Mouse (Mus musculus): ENCODE measurements at regions not wholly inside any gene's neighbourhood (a gene's known extent, or its start where the extent isn't known, plus 50 kb on each side); places are given as distances from the start of the nearest gene placed in this dataset.

DNA sequence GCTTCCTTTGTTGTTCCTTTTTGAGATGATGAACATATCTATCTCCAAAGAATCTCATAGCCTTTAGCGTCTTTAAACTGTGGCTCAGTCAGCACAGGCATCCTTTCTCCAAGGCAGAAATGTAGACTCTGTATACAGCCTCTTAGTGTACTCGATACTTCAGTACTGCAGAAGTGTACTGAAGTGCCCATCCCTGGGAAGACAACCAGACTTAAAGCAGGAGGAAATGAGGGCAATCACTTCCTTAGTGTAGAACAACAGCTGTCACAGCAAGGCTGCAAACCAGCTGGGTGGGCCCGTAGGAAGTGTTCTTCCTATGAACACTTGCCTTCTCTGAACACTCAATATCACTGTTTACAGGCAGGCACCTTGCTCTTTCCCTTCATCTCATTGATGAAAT lies 110.5 kb upstream of the Alg10b start:
- no peak for ATAC-seq (ENCODE audit: low read depth)
- WGBS, result 48% methylated on average over 3 of the region's 3 CpGs
- Histone ChIP-seq H3K4me3 (ENCODE audit: low read length) (no peak overlapping the region), H3K9ac (ENCODE audit: low read length) (no peak overlapping the region), H3K9me3 (ENCODE audit: control insufficient read depth, low read length) (no peaks in the 10 kb centered on the region), H3K27ac (ENCODE audit: low read length) (no peak overlapping the region), H3K4me2 (ENCODE audit: low read depth, low read length) (no peak overlapping the region), H3K36me3 (ENCODE audit: control insufficient read depth, insufficient read depth, low read length) (no peaks in the 10 kb centered on the region), H3K27me3 (ENCODE audit: control insufficient read depth, insufficient read depth, low read depth, low read length) (no peaks in the 10 kb centered on the region), H3K4me1 (replicated peaks; ENCODE audit: control insufficient read depth, insufficient read depth, low read length) (no peaks in the 10 kb centered on the region)

DNA sequence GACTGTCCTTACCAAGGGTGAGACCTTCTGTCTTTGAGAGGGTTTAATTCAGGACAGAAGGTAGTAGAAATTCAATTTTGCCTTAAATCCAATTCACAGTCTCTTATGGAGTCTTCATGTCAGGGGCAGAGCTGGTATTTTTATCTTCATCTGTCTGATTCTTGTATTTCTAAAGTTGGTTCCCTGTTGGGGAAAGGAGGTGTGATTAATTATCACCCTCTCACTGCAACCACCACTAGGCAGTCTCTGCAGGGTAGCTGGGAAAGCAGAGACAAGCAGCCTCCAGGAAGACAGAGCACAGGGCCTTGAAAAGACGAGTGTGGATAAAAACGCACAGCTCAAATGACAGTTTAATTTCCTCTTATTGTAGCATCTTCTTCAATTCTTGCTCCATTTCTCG lies 104.4 kb upstream of the Alg10b start:
- H3K27ac ChIP-seq (ENCODE audit: low read length), result no peak overlapping the region
- no peaks in the 10 kb centered on the region for H3K27me3 ChIP-seq (ENCODE audit: control insufficient read depth, insufficient read depth, low read depth, low read length)
- H3K9me3 ChIP-seq (ENCODE audit: control insufficient read depth, low read length), result no peaks in the 10 kb centered on the region
- H3K36me3 ChIP-seq (ENCODE audit: control insufficient read depth, insufficient read depth, low read length), result no peaks in the 10 kb centered on the region
- H3K4me3 ChIP-seq (ENCODE audit: low read length), result no peak overlapping the region
- ATAC-seq (ENCODE audit: low read depth), result no peak
- no peaks in the 10 kb centered on the region for H3K4me1 ChIP-seq (replicated peaks; ENCODE audit: control insufficient read depth, insufficient read depth, low read length)
- no peak overlapping the region for H3K4me2 ChIP-seq (ENCODE audit: low read depth, low read length)
- no peak overlapping the region for H3K9ac ChIP-seq (ENCODE audit: low read length)
- 67% methylated on average over 3 of the region's 3 CpGs for WGBS

DNA sequence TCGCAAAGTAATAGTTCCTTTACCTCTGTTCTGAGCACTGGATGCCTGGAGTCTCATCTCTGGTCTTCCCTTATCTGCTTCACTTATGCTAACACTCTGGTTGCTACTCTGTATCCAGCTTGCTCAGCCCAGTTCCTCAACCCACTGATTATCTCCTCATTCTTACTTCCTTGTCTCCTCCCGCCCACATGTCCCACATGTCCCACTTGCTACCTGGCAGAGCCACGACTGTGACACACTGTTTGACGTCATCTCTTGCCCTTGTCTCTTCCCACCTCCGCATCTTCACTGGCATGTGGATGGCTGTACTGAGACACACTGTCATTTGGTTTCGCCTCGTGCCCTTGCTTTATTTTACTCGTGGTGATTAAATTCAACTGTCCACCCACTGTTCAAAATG lies 100.1 kb upstream of the Alg10b start:
- Histone ChIP-seq H3K4me3 (ENCODE audit: low read length) (no peak overlapping the region), H3K36me3 (ENCODE audit: control insufficient read depth, insufficient read depth, low read length) (no peaks in the 10 kb centered on the region), H3K4me1 (replicated peaks; ENCODE audit: control insufficient read depth, insufficient read depth, low read length) (no peaks in the 10 kb centered on the region), H3K27me3 (ENCODE audit: control insufficient read depth, insufficient read depth, low read depth, low read length) (no peaks in the 10 kb centered on the region), H3K9me3 (ENCODE audit: control insufficient read depth, low read length) (no peaks in the 10 kb centered on the region), H3K4me2 (ENCODE audit: low read depth, low read length) (no peak overlapping the region), H3K9ac (ENCODE audit: low read length) (no peak overlapping the region), H3K27ac (ENCODE audit: low read length) (no peak overlapping the region)
- WGBS, result 82% methylated on average over 8 of the region's 8 CpGs
- ATAC-seq (ENCODE audit: low read depth), result no peak

DNA sequence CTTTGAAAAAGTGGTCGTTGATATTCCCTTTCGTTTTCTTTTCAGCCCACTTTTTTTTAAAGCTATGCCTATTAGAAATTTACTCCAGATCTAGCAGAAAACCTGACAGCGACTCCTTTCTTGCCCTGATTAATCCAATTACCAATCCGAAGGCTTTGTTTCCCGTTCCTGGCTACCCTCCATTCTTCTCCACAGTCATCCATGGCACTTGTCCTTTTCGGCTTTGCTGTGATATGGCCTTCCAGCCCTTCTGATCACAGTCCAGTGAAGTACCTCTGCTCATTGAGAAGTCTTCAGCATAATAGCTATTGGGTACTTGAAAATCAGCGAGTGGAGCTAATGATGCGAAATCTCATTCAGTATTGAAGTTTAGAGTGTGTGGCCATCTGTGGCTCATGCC lies 99.0 kb upstream of the Alg10b start:
- ATAC-seq (ENCODE audit: low read depth), result no peak
- Histone ChIP-seq H3K4me1 (replicated peaks; ENCODE audit: control insufficient read depth, insufficient read depth, low read length) (no peaks in the 10 kb centered on the region), H3K27me3 (ENCODE audit: control insufficient read depth, insufficient read depth, low read depth, low read length) (no peaks in the 10 kb centered on the region), H3K4me2 (ENCODE audit: low read depth, low read length) (no peak overlapping the region), H3K9me3 (ENCODE audit: control insufficient read depth, low read length) (no peaks in the 10 kb centered on the region), H3K36me3 (ENCODE audit: control insufficient read depth, insufficient read depth, low read length) (no peaks in the 10 kb centered on the region), H3K9ac (ENCODE audit: low read length) (no peak overlapping the region), H3K27ac (ENCODE audit: low read length) (no peak overlapping the region), H3K4me3 (ENCODE audit: low read length) (no peak overlapping the region)
- 75% methylated on average over 8 of the region's 8 CpGs for WGBS

DNA sequence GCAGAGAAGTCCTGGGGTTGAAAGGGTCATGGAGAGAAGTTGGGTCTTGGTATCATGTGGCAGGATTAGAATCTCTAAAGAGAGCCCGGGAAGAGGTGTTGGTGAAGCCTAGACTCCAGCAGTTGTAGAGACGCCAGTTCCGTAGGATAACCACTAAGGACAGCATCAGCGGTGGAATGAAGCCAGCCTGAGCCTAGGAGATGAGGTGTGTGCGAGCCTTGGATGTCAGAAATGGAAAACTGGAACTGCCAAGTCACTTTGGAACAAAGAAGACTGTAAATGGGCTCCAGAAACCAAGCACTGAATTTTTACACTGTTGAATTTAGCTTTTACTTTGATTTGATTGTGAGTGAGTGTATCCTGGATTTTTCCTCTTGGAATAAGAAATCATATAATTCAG lies 92.3 kb upstream of the Alg10b start:
- H3K9me3 ChIP-seq (ENCODE audit: control insufficient read depth, low read length), result no peaks in the 10 kb centered on the region
- 63% methylated on average over 5 of the region's 5 CpGs for WGBS
- H3K27ac ChIP-seq (ENCODE audit: low read length), result no peak overlapping the region
- H3K27me3 ChIP-seq (ENCODE audit: control insufficient read depth, insufficient read depth, low read depth, low read length), result no peaks in the 10 kb centered on the region
- no peaks in the 10 kb centered on the region for H3K36me3 ChIP-seq (ENCODE audit: control insufficient read depth, insufficient read depth, low read length)
- no peak for ATAC-seq (ENCODE audit: low read depth)
- no peak overlapping the region for H3K4me2 ChIP-seq (ENCODE audit: low read depth, low read length)
- H3K9ac ChIP-seq (ENCODE audit: low read length), result no peak overlapping the region
- no peak overlapping the region for H3K4me3 ChIP-seq (ENCODE audit: low read length)
- no peaks in the 10 kb centered on the region for H3K4me1 ChIP-seq (replicated peaks; ENCODE audit: control insufficient read depth, insufficient read depth, low read length)

DNA sequence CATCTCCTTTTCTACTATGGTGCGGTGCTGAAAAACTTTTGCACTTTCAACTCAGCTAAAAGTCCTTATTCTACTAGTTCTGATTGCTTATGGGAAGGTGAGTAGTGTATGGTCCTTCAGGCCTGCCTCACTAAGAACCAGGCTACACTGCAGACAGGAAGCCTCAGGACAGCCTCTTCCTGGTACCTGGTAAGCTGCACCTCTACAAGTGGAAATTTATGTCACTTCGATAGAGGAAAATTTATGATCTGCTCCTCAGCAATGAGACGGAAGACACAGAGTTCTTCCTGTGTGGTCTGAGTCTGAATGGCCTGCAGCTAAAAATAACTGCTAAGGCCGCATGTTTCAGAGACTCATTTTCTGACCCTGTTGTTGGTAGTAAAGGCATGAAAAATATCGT lies 83.1 kb upstream of the Alg10b start:
- H3K4me2 ChIP-seq (ENCODE audit: low read depth, low read length), result no peak overlapping the region
- H3K27me3 ChIP-seq (ENCODE audit: control insufficient read depth, insufficient read depth, low read depth, low read length), result no peaks in the 10 kb centered on the region
- H3K9me3 ChIP-seq (ENCODE audit: control insufficient read depth, low read length), result no peaks in the 10 kb centered on the region
- no peak for ATAC-seq (ENCODE audit: low read depth)
- WGBS, result 56% methylated on average over 5 of the region's 5 CpGs
- no peak overlapping the region for H3K9ac ChIP-seq (ENCODE audit: low read length)
- no peaks in the 10 kb centered on the region for H3K4me1 ChIP-seq (replicated peaks; ENCODE audit: control insufficient read depth, insufficient read depth, low read length)
- H3K36me3 ChIP-seq (ENCODE audit: control insufficient read depth, insufficient read depth, low read length), result no peaks in the 10 kb centered on the region
- H3K4me3 ChIP-seq (ENCODE audit: low read length), result no peak overlapping the region
- H3K27ac ChIP-seq (ENCODE audit: low read length), result no peak overlapping the region

DNA sequence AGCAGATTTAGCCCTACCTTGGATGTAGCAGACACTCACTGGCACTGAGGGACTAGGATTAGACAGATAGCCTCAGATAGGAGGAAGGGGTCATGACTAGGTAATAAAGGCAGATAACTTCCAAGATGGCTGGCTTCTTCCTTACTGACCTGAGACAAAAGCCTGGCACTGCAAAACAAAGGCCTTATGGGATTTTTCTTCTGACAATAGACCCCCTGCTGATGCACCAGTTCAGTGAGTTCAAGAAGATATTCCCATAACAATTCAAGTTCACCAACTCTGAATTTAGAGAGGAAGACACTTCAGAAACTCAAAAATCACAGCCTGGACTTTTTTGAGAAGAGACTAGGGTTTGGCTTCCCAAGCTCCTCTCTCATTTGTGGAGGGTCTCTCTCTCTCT lies 75.4 kb upstream of the Alg10b start:
- Histone ChIP-seq H3K27ac (ENCODE audit: low read length) (no peak overlapping the region), H3K9me3 (ENCODE audit: control insufficient read depth, low read length) (no peaks in the 10 kb centered on the region), H3K9ac (ENCODE audit: low read length) (no peak overlapping the region), H3K36me3 (ENCODE audit: control insufficient read depth, insufficient read depth, low read length) (no peaks in the 10 kb centered on the region), H3K4me1 (replicated peaks; ENCODE audit: control insufficient read depth, insufficient read depth, low read length) (no peaks in the 10 kb centered on the region), H3K4me2 (ENCODE audit: low read depth, low read length) (no peak overlapping the region), H3K27me3 (ENCODE audit: control insufficient read depth, insufficient read depth, low read depth, low read length) (no peaks in the 10 kb centered on the region), H3K4me3 (ENCODE audit: low read length) (no peak overlapping the region)
- no peak for ATAC-seq (ENCODE audit: low read depth)

DNA sequence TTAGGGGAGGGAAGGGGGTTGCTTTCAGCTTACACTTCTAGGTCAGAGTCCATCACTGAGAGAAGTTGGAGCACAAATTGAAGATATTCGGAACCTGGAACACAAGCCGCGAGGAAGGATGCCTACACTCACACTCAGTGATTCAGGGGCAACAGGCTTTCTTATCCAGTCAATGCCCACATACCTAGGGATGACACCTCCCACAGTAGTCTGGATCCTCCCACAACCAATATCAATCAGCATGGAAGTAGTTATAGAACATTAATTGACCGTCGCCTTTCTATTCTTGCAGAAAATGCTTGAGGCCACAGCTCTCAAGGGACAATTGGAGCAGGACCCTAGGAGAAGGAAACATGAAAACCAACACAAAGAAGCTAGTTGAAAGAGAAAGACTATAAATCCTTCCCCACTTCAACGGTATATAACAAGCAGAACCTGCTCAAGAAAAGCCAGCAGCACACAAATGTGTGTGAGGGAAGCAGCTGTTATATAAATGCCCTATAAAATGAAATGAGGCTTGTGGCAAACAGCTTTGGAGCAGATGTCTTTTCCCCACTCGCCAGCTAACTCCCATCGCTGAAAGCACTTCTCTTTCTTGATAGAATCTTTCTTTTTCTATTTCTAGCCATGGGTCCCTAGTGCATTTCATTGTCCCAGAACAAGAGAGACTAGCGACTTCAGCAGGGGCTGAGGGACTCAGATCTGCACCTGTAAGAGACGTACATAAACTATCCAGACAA lies 70.1 kb upstream of the Alg10b start:
- no peak overlapping the region for H3K9ac ChIP-seq (ENCODE audit: low read length)
- no peaks in the 10 kb centered on the region for H3K36me3 ChIP-seq (ENCODE audit: control insufficient read depth, insufficient read depth, low read length)
- H3K4me3 ChIP-seq (ENCODE audit: low read length), result no peak overlapping the region
- H3K4me1 ChIP-seq (replicated peaks; ENCODE audit: control insufficient read depth, insufficient read depth, low read length), result no peaks in the 10 kb centered on the region
- no peaks in the 10 kb centered on the region for H3K9me3 ChIP-seq (ENCODE audit: control insufficient read depth, low read length)
- ATAC-seq (ENCODE audit: low read depth), result no peak
- H3K27ac ChIP-seq (ENCODE audit: low read length), result no peak overlapping the region
- H3K4me2 ChIP-seq (ENCODE audit: low read depth, low read length), result no peak overlapping the region
- WGBS, result 88% methylated on average over 10 of the region's 10 CpGs
- H3K27me3 ChIP-seq (ENCODE audit: control insufficient read depth, insufficient read depth, low read depth, low read length), result no peaks in the 10 kb centered on the region

Measured in lung, embryonic 16.5 days (tissue).